Mouse (Mus musculus): ENCODE results near the gene Fscn1.

GRCm38 (mm10) chr5:142921074-142921459 is 39.1 kb upstream of the Fscn1 start:
- TF ChIP-seq CTCF (IDR thresholded peaks at IDR 0.05; ENCODE audit: borderline replicate concordance, extremely low read depth, insufficient read depth, insufficient read length) (no peak), POLR2A (IDR thresholded peaks at IDR 0.05; ENCODE audit: borderline replicate concordance, extremely low read depth, insufficient read depth, insufficient read length, poor library complexity, severe bottlenecking) (no peak)
